In genomic region chr2:30865426-30865825, GRCm38 (mm10) we compare ENCODE assay signal across 9 mouse cellular contexts. TPM values are rescaled to one million over a fixed set of nuclear protein-coding genes. Genes with fewer than 3 reads are reported as not detected.
DNase-seq lines count a peak whose midpoint lies in the region; ATAC-seq and TF ChIP-seq lines count a peak whose summit lies in the region.
"Had no signal": no experiment of that assay in that cellular context is flagged by ENCODE, and none has a peak within 500 bp of the region (broad histone marks: within the 10 kb centered on the region; RNA-seq: fewer than 3 reads in every experiment).

No protein-coding gene starts in this region.

- WGBS in lung, embryonic 14.5 days = 51% methylated on average over 3 of the region's 3 CpGs
- 58% methylated on average over 3 of the region's 3 CpGs for WGBS in hindbrain, postnatal 0 days
- WGBS in neural tube, embryonic 13.5 days = 56% methylated on average over 3 of the region's 3 CpGs

- ATAC-seq in lung, embryonic 14.5 days (ENCODE audit: insufficient read depth) = no peak
- 0 out of 2 replicates have a peak, but pooled peaks have one; percentile 24 for ATAC-seq in hindbrain, postnatal 0 days
- ATAC-seq in neural tube, embryonic 13.5 days (ENCODE audit: low read depth) = no peak

- peaks cover 6% of the 10 kb centered on the region; the same call in 1 of the 2 replicates for H3K27me3 ChIP-seq in lung, embryonic 14.5 days (ENCODE audit: insufficient read depth, low read length)
- H3K27me3 ChIP-seq in hindbrain, postnatal 0 days (ENCODE audit: insufficient read depth, low read length) = peaks cover 3% of the 10 kb centered on the region; the same call in 1 of the 2 replicates
- peaks cover 38% of the 10 kb centered on the region for H3K27me3 ChIP-seq in neural tube, embryonic 13.5 days

- DNase-seq in gastrocnemius, adult 2 months = no peak
- no peak for DNase-seq in gastrocnemius, adult 18-20 months (ENCODE audit: low spot score)
- DNase-seq in lung, embryonic 14.5 days = no peak
- DNase-seq in lung, adult 18-20 months = no peak
- no peak for DNase-seq in hindbrain, postnatal 0 days (ENCODE audit: low spot score)
- DNase-seq in left cerebral cortex, adult 18-20 months (ENCODE audit: low spot score in 2 of 2) = no peak
- DNase-seq in layer of hippocampus, postnatal 10 days (ENCODE audit: low spot score in 2 of 2) = no peak
- DNase-seq: kidney, postnatal 10 days had no signal

- H3K4me1 ChIP-seq in lung, embryonic 14.5 days (ENCODE audit: insufficient read depth) = peaks cover 8% of the 10 kb centered on the region; the same call in 1 of the 2 replicates
- H3K4me1 ChIP-seq in hindbrain, postnatal 0 days (ENCODE audit: insufficient read depth, low read length) = 0 out of 2 replicates have a peak, but pooled peaks cover 4% of the 10 kb centered on the region
- H3K4me1 ChIP-seq in neural tube, embryonic 13.5 days (replicated peaks) = peaks cover 11% of the 10 kb centered on the region

- H3K4me3 ChIP-seq in gastrocnemius, adult 2 months = peak overlapping the region; percentile 58; the same call in 1 of the 2 replicates
- no peak overlapping the region; the same call in 1 of the 2 replicates for H3K4me3 ChIP-seq in lung, embryonic 14.5 days (ENCODE audit: low read depth, low read length)
- no peak overlapping the region for H3K4me3 ChIP-seq in hindbrain, postnatal 0 days (ENCODE audit: low read length)
- H3K4me3 ChIP-seq in neural tube, embryonic 13.5 days = no peak overlapping the region

- TF ChIP-seq CTCF in gastrocnemius, adult 2 months (IDR thresholded peaks at IDR 0.05) = no peak
- no peak for TF ChIP-seq CTCF in lung, embryonic 14.5 days (IDR thresholded peaks at IDR 0.05; ENCODE audit: low read depth)
- TF ChIP-seq CTCF in hindbrain, postnatal 0 days (IDR thresholded peaks at IDR 0.05; ENCODE audit: low read depth) = no peak

- H3K36me3 ChIP-seq in lung, embryonic 14.5 days (ENCODE audit: insufficient read depth) = no peaks in the 10 kb centered on the region
- no peaks in the 10 kb centered on the region for H3K36me3 ChIP-seq in hindbrain, postnatal 0 days (ENCODE audit: insufficient read depth, low read length)
- no peaks in the 10 kb centered on the region for H3K36me3 ChIP-seq in neural tube, embryonic 13.5 days

- intact Hi-C loops in gastrocnemius, adult 2 months (cut with DNase I) = no loop called here

- H3K4me2 ChIP-seq in lung, embryonic 14.5 days = peak overlapping the region; percentile 66
- H3K4me2 ChIP-seq in hindbrain, postnatal 0 days (ENCODE audit: low read depth, low read length) = no peak overlapping the region; the same call in 1 of the 2 replicates
- peak overlapping the region; percentile 51; the same call in 1 of the 2 replicates for H3K4me2 ChIP-seq in neural tube, embryonic 13.5 days

- peak overlapping the region; percentile 44; the same call in 1 of the 2 replicates for H3K9ac ChIP-seq in lung, embryonic 14.5 days
- H3K9ac ChIP-seq in hindbrain, postnatal 0 days (replicated peaks; ENCODE audit: low read length) = no peak overlapping the region
- H3K9ac ChIP-seq in neural tube, embryonic 13.5 days = no peak overlapping the region

- H3K9me3 ChIP-seq in lung, embryonic 14.5 days (ENCODE audit: low read depth, low read length) = no peaks in the 10 kb centered on the region
- no peaks in the 10 kb centered on the region for H3K9me3 ChIP-seq in hindbrain, postnatal 0 days (ENCODE audit: low read length)
- H3K9me3 ChIP-seq in neural tube, embryonic 13.5 days = no peaks in the 10 kb centered on the region

- H3K27ac ChIP-seq in gastrocnemius, adult 2 months = peak overlapping the region; percentile 74
- H3K27ac ChIP-seq in lung, embryonic 14.5 days (ENCODE audit: low read depth) = no peak overlapping the region
- H3K27ac ChIP-seq in hindbrain, postnatal 0 days = no peak overlapping the region
- no peak overlapping the region for H3K27ac ChIP-seq in neural tube, embryonic 13.5 days (replicated peaks)

RNA-seq across cellular contexts. Expression of gene Prrx2, which starts 30.7 kb away (rescaled TPM):
- 1 to 10 TPM; 1.2 to 4.2 TPM for total RNA-seq in gastrocnemius, adult 2 months (2021)
- total RNA-seq in gastrocnemius, adult 18-20 months (2021) = 1 to 10 TPM; 1.9 TPM
- 15.7 and 15.9 TPM in 2 replicates for polyA plus RNA-seq in lung, embryonic 14.5 days (2014; fragmentation: Nextera tagmentation; extraction: Ambion mirVana)
- total RNA-seq in hindbrain, postnatal 0 days (2014; rRNA removed) = 6.7 and 7.2 TPM in 2 replicates
- polyA plus RNA-seq in hindbrain, postnatal 0 days (2015; fragmentation: Nextera tagmentation; extraction: Ambion mirVana) = 5.0 and 5.6 TPM in 2 replicates
- polyA plus RNA-seq in neural tube, embryonic 13.5 days (2015; fragmentation: Nextera tagmentation; extraction: Ambion mirVana) = 1.7 and 4.9 TPM in 2 replicates
- total RNA-seq in left cerebral cortex, adult 18-20 months (2021) = 1 to 10 TPM; 2.1 to 2.8 TPM
- 1 to 10 TPM; 2.5 to 3.9 TPM for total RNA-seq in layer of hippocampus, postnatal 10 days (2021)

RNA-seq across cellular contexts. Expression of gene Asb6, which starts 35.3 kb away (rescaled TPM):
- total RNA-seq in gastrocnemius, adult 2 months (2021) = 1 to 10 TPM; 7.0 TPM
- total RNA-seq in gastrocnemius, adult 18-20 months (2021) = 1 to 10 TPM; 7.2 to 9.7 TPM
- 32.1 and 34.5 TPM in 2 replicates for polyA plus RNA-seq in lung, embryonic 14.5 days (2014; fragmentation: Nextera tagmentation; extraction: Ambion mirVana)
- 49.1 and 53.5 TPM in 2 replicates for total RNA-seq in hindbrain, postnatal 0 days (2014; rRNA removed)
- 36.6 and 37.4 TPM in 2 replicates for polyA plus RNA-seq in hindbrain, postnatal 0 days (2015; fragmentation: Nextera tagmentation; extraction: Ambion mirVana)
- 38.2 and 39.8 TPM in 2 replicates for polyA plus RNA-seq in neural tube, embryonic 13.5 days (2015; fragmentation: Nextera tagmentation; extraction: Ambion mirVana)
- 10 to 100 TPM; 41.0 to 43.1 TPM for total RNA-seq in left cerebral cortex, adult 18-20 months (2021)
- total RNA-seq in layer of hippocampus, postnatal 10 days (2021) = 10 to 100 TPM; 34.9 to 36.1 TPM

RNA-seq across cellular contexts. Expression of gene Ntmt1, which starts 57.8 kb away (rescaled TPM):
- total RNA-seq in gastrocnemius, adult 2 months (2021) = 10 to 100 TPM; 14.3 to 15.6 TPM
- total RNA-seq in gastrocnemius, adult 18-20 months (2021) = 10 to 100 TPM; 10.6 to 11.3 TPM
- polyA plus RNA-seq in lung, embryonic 14.5 days (2014; fragmentation: Nextera tagmentation; extraction: Ambion mirVana) = 88.3 and 96.0 TPM in 2 replicates
- total RNA-seq in hindbrain, postnatal 0 days (2014; rRNA removed) = 79.5 and 96.3 TPM in 2 replicates
- 95.9 and 99.6 TPM in 2 replicates for polyA plus RNA-seq in hindbrain, postnatal 0 days (2015; fragmentation: Nextera tagmentation; extraction: Ambion mirVana)
- polyA plus RNA-seq in neural tube, embryonic 13.5 days (2015; fragmentation: Nextera tagmentation; extraction: Ambion mirVana) = 101 and 107 TPM in 2 replicates
- 10 to 100 TPM; 32.9 to 34.1 TPM for total RNA-seq in left cerebral cortex, adult 18-20 months (2021)
- total RNA-seq in layer of hippocampus, postnatal 10 days (2021) = 10 to 100 TPM; 44.9 to 57.7 TPM
